Mouse (Mus musculus) heart, embryonic 10.5 days (tissue): Measurements from ENCODE around the gene Zfp64. TPM values are rescaled to one million over a fixed set of nuclear protein-coding genes. Genes with fewer than 3 reads are reported as not detected.
"Not testable (repeated sequence)": the region's sequence is repeated elsewhere in the genome, so short reads cannot be mapped to it uniquely, and the experiment has no call there.

Experiments used
- DNase-seq: peaks from one replicate; pipeline ENCODE4 v3.0.0-alpha.2; 2017; ENCODE audit warnings: low spot score
- H3K27ac ChIP-seq: fragments of 300-500 bp; sonication (generic); 2 replicates; pipeline ENCODE4 v1.5.1; 2016; ENCODE audit warnings: mild to moderate bottlenecking
- H3K27me3 ChIP-seq: fragments of 300-500 bp; sonication (generic); 2 replicates; pipeline ENCODE4 v1.6.1; 2016; ENCODE audit warnings: mild to moderate bottlenecking; ENCODE audit not compliant: poor library complexity, insufficient read depth, severe bottlenecking
- H3K36me3 ChIP-seq: fragments of 300-500 bp; sonication (generic); 2 replicates; pipeline ENCODE4 v1.6.1; 2016; ENCODE audit warnings: mild to moderate bottlenecking, moderate library complexity
- H3K4me1 ChIP-seq: fragments of 300-500 bp; sonication (generic); 2 replicates; pipeline ENCODE4 v1.6.1; 2016; ENCODE audit warnings: mild to moderate bottlenecking
- H3K4me3 ChIP-seq: fragments of 300-500 bp; sonication (generic); 2 replicates; pipeline ENCODE4 v1.5.1; 2016; ENCODE audit warnings: mild to moderate bottlenecking, moderate library complexity
- H3K9me3 ChIP-seq: fragments of 300-500 bp; sonication (generic); 2 replicates; pipeline ENCODE4 v1.6.1; 2016; ENCODE audit warnings: mild to moderate bottlenecking, moderate library complexity
- WGBS: fragments of 180-500 bp; shearing (Covaris S2); methylation state at CpG from one replicate; pipeline ENCODE4 v1.1.7; 2016; 5-methylcytosine and 5-hydroxymethylcytosine counted together
- polyA plus RNA-seq: library from polyadenylated mRNA; unstranded; fragments of >200 nt; fragmentation: Nextera tagmentation; extraction: Ambion mirVana; gene quantifications from 2 replicates; pipeline ENCODE4 v1.2.1, GENCODE M21; 2016

Zfp64 gene
- polyA plus RNA-seq, 1 experiment from 2014 or later = 30.7 TPM

- not testable (repeated sequence) for H3K4me1 ChIP-seq, DNase-seq, H3K9me3 ChIP-seq, H3K27ac ChIP-seq, H3K36me3 ChIP-seq, H3K4me3 ChIP-seq, H3K27me3 ChIP-seq
- 87% methylated on average over 13 of the region's 13 CpGs for WGBS
Observed at GRCm38 (mm10) chr2:168853869-168854268, 101.5 kb downstream of the Zfp64 start.

GRCm38 (mm10) chr2:168851545-168851944 lies 103.8 kb downstream of the Zfp64 start:
- no peaks in the 10 kb centered on the region for H3K36me3 ChIP-seq
- peaks cover 12% of the 10 kb centered on the region for H3K4me1 ChIP-seq
- DNase-seq = no peak
- H3K27me3 ChIP-seq = peaks cover 3% of the 10 kb centered on the region; the same call in 1 of the 2 replicates
- no peak overlapping the region for H3K27ac ChIP-seq
- WGBS = 57% methylated on average over 10 of the region's 10 CpGs
- no peaks in the 10 kb centered on the region for H3K9me3 ChIP-seq
- no peak overlapping the region for H3K4me3 ChIP-seq

- Histone ChIP-seq H3K9me3 (no peaks in the 10 kb centered on the region), H3K4me1 (peaks cover 9% of the 10 kb centered on the region), H3K27ac (no peak overlapping the region), H3K36me3 (no peaks in the 10 kb centered on the region), H3K27me3 (peaks cover 4% of the 10 kb centered on the region), H3K4me3 (no peak overlapping the region)
- DNase-seq = no peak
- 94% methylated on average over 3 of the region's 3 CpGs for WGBS
Observed at GRCm38 (mm10) chr2:168848553-168848952, 106.8 kb downstream of the Zfp64 start.

GRCm38 (mm10) chr2:168846180-168846720 lies 109.1 kb downstream of the Zfp64 start:
- H3K27me3 ChIP-seq = peaks cover 20% of the 10 kb centered on the region
- H3K4me1 ChIP-seq = peaks cover 14% of the 10 kb centered on the region
- H3K4me3 ChIP-seq = no peak overlapping the region
- H3K27ac ChIP-seq = no peak overlapping the region
- no peak for DNase-seq
- no peaks in the 10 kb centered on the region for H3K36me3 ChIP-seq
- H3K9me3 ChIP-seq = no peaks in the 10 kb centered on the region
- 70% methylated on average over 7 of the region's 7 CpGs for WGBS

Other genes starting within 250 kb of the Zfp64 start
- gene Atp9a, start 213.2 kb downstream of the Zfp64 start, polyA plus RNA-seq = 8.9 and 11.8 TPM in 2 replicates
- gene Sall4, start 187.6 kb downstream of the Zfp64 start, polyA plus RNA-seq = 10.6 and 21.6 TPM in 2 replicates